Mouse (Mus musculus): Measurements from ENCODE around the gene Gga1. TPM values are rescaled to one million over a fixed set of nuclear protein-coding genes. Genes with fewer than 3 reads are reported as not detected.

The Gga1 gene
- polyA plus RNA-seq, 1 experiment, result 105 TPM

GRCm38 (mm10) chr15:78912040-78912439, 35.0 kb downstream of the Gga1 start:
- H3K4me1 ChIP-seq (ENCODE audit: control insufficient read depth, insufficient read depth, insufficient read length, low read length), result peaks cover 11% of the 10 kb centered on the region
- no peak overlapping the region for H3K4me3 ChIP-seq (ENCODE audit: low read depth, low read length)
- WGBS, result 34% methylated on average over 9 of the region's 9 CpGs
- no peak overlapping the region for H3K27ac ChIP-seq (ENCODE audit: insufficient read depth, low read depth, low read length)
- TF ChIP-seq CTCF (IDR thresholded peaks at IDR 0.05; ENCODE audit: extremely low read depth, insufficient read length, insufficient replicate concordance, low read depth, low read length) (peak; percentile 44; the same call in 1 of the 2 replicates), POLR2A (IDR thresholded peaks at IDR 0.05; ENCODE audit: low read depth, low read length) (no peak)
- peaks cover 9% of the 10 kb centered on the region; the same call in 1 of the 2 replicates for H3K36me3 ChIP-seq (ENCODE audit: control insufficient read depth, insufficient read depth, low read length)
- H3K27me3 ChIP-seq (ENCODE audit: control insufficient read depth, insufficient read depth, low read length), result no peaks in the 10 kb centered on the region

- no peaks in the 10 kb centered on the region for H3K27me3 ChIP-seq (ENCODE audit: control insufficient read depth, insufficient read depth, low read length)
- WGBS, result 1% methylated on average over 51 of the region's 51 CpGs
- H3K4me3 ChIP-seq (ENCODE audit: low read depth, low read length), result peak within 1 kb of the TSS; percentile 61
- H3K27ac ChIP-seq (ENCODE audit: insufficient read depth, low read depth, low read length), result no peak within 1 kb of the TSS
- H3K36me3 ChIP-seq (ENCODE audit: control insufficient read depth, insufficient read depth, low read length), result peaks cover 8% of the 10 kb centered on the region; the same call in 1 of the 2 replicates
- 0 out of 2 replicates have a peak, but pooled peaks have one; percentile 32 for TF ChIP-seq POLR2A (IDR thresholded peaks at IDR 0.05; ENCODE audit: low read depth, low read length)
- no peak for TF ChIP-seq CTCF (IDR thresholded peaks at IDR 0.05; ENCODE audit: extremely low read depth, insufficient read length, insufficient replicate concordance, low read depth, low read length)
- peaks cover 11% of the 10 kb centered on the region for H3K4me1 ChIP-seq (ENCODE audit: control insufficient read depth, insufficient read depth, insufficient read length, low read length)
Observed at GRCm38 (mm10) chr15:78913632-78914090, 36.7 kb downstream of the Gga1 start, which contains the start of gene Pdxp. Gene Pdxp, plus strand, starts transcription at chr15:78913919.

GRCm38 (mm10) chr15:78914091-78914822, 37.3 kb downstream of the Gga1 start:
- Histone ChIP-seq H3K36me3 (ENCODE audit: control insufficient read depth, insufficient read depth, low read length) (peaks cover 8% of the 10 kb centered on the region; the same call in 1 of the 2 replicates), H3K4me1 (ENCODE audit: control insufficient read depth, insufficient read depth, insufficient read length, low read length) (peaks cover 11% of the 10 kb centered on the region), H3K27ac (ENCODE audit: insufficient read depth, low read depth, low read length) (no peak overlapping the region), H3K4me3 (ENCODE audit: low read depth, low read length) (peak overlapping the region; percentile 61), H3K27me3 (ENCODE audit: control insufficient read depth, insufficient read depth, low read length) (no peaks in the 10 kb centered on the region)
- WGBS, result 2% methylated on average over 87 of the region's 87 CpGs
- TF ChIP-seq POLR2A (IDR thresholded peaks at IDR 0.05; ENCODE audit: low read depth, low read length) (no peak), CTCF (IDR thresholded peaks at IDR 0.05; ENCODE audit: extremely low read depth, insufficient read length, insufficient replicate concordance, low read depth, low read length) (no peak)

- Histone ChIP-seq H3K27ac (ENCODE audit: insufficient read depth, low read depth, low read length) (no peak overlapping the region), H3K4me1 (ENCODE audit: control insufficient read depth, insufficient read depth, insufficient read length, low read length) (peaks cover 11% of the 10 kb centered on the region), H3K36me3 (ENCODE audit: control insufficient read depth, insufficient read depth, low read length) (peaks cover 6% of the 10 kb centered on the region; the same call in 1 of the 2 replicates), H3K27me3 (ENCODE audit: control insufficient read depth, insufficient read depth, low read length) (no peaks in the 10 kb centered on the region), H3K4me3 (ENCODE audit: low read depth, low read length) (peak overlapping the region; percentile 61; the same call in 1 of the 2 replicates)
- TF ChIP-seq POLR2A (IDR thresholded peaks at IDR 0.05; ENCODE audit: low read depth, low read length), result no peak
- TF ChIP-seq CTCF (IDR thresholded peaks at IDR 0.05; ENCODE audit: extremely low read depth, insufficient read length, insufficient replicate concordance, low read depth, low read length), result no peak
- 63% methylated on average over 8 of the region's 8 CpGs for WGBS
Observed at GRCm38 (mm10) chr15:78914823-78915659, 38.1 kb downstream of the Gga1 start.

- Histone ChIP-seq H3K27me3 (ENCODE audit: control insufficient read depth, insufficient read depth, low read length) (no peaks in the 10 kb centered on the region), H3K4me3 (ENCODE audit: low read depth, low read length) (no peak overlapping the region), H3K4me1 (ENCODE audit: control insufficient read depth, insufficient read depth, insufficient read length, low read length) (peaks cover 11% of the 10 kb centered on the region), H3K27ac (ENCODE audit: insufficient read depth, low read depth, low read length) (no peak overlapping the region), H3K36me3 (ENCODE audit: control insufficient read depth, insufficient read depth, low read length) (peaks cover 2% of the 10 kb centered on the region; the same call in 1 of the 2 replicates)
- TF ChIP-seq CTCF (IDR thresholded peaks at IDR 0.05; ENCODE audit: extremely low read depth, insufficient read length, insufficient replicate concordance, low read depth, low read length) (peak; percentile 89; the same call in 1 of the 2 replicates), POLR2A (IDR thresholded peaks at IDR 0.05; ENCODE audit: low read depth, low read length) (no peak)
- 9% methylated on average over 8 of the region's 8 CpGs for WGBS
Observed at GRCm38 (mm10) chr15:78915660-78916017, 38.6 kb downstream of the Gga1 start.

- Histone ChIP-seq H3K27me3 (ENCODE audit: control insufficient read depth, insufficient read depth, low read length) (no peaks in the 10 kb centered on the region), H3K36me3 (ENCODE audit: control insufficient read depth, insufficient read depth, low read length) (peaks cover 2% of the 10 kb centered on the region; the same call in 1 of the 2 replicates), H3K4me1 (ENCODE audit: control insufficient read depth, insufficient read depth, insufficient read length, low read length) (peaks cover 11% of the 10 kb centered on the region), H3K4me3 (ENCODE audit: low read depth, low read length) (no peak overlapping the region), H3K27ac (ENCODE audit: insufficient read depth, low read depth, low read length) (no peak overlapping the region)
- TF ChIP-seq CTCF (IDR thresholded peaks at IDR 0.05; ENCODE audit: extremely low read depth, insufficient read length, insufficient replicate concordance, low read depth, low read length), result no peak
- TF ChIP-seq POLR2A (IDR thresholded peaks at IDR 0.05; ENCODE audit: low read depth, low read length), result no peak
- WGBS, result 87% methylated on average over 12 of the region's 12 CpGs
Observed at GRCm38 (mm10) chr15:78916052-78916826, 39.2 kb downstream of the Gga1 start.
